Mouse (Mus musculus) neutrophil, adult 5-6 weeks (primary cell): ENCODE data around the gene Mrpl39. TPM values are rescaled to one million over a fixed set of nuclear protein-coding genes. Genes with fewer than 3 reads are reported as not detected.

Experiments
- ATAC-seq: fragments of 151-379, 151-347 bp; 2 replicates; pipeline ENCODE4 v1.8.0; 2017; ENCODE audit warnings: mild to moderate bottlenecking, moderate TSS enrichment; ENCODE audit not compliant: insufficient number of reproducible peaks, poor library complexity, low FRiP score, severe bottlenecking; ENCODE audit errors: extremely low read depth
- total RNA-seq: library from RNA; stranded (forward); fragments of 200-1000 nt; gene quantifications from 2 replicates; pipeline ENCODE4 v1.2.3, GENCODE M21; 2017

The Mrpl39 gene
- total RNA-seq, 1 experiment from 2014 or later, result 27.2 TPM

DNA sequence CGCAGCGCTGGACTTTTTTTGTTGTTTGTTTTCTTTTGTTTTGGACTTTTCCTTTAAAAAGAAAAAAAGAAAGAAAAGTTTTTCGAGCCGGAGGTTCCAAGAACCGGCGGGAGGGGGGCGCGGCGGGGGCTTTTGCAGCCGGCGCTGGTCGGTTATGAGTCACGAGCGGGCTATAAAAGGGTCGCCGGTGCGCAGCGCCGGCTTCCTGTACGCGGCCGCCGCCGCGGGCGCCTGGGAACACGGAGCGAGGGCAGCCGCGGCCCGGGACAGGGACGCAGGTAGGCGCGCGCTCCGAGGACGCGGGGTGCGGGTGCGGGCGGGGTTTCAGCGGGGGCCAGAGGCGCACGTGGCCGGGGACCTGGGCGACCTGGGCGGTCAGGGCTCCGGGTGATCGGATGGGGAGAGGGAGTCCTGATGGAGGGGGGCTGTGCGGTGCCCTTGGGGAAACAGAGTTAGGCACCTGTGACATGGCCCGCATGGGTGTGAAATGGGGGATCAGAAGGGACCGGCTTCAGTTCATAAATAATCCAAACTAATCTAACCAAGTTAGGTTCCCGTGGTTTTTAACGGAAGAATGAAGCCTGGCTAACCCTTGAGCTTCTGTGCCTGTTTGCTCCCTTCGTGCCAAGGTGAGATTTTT, 32.3 kb downstream of the Mrpl39 start:
- peak; percentile 57 for ATAC-seq

DNA sequence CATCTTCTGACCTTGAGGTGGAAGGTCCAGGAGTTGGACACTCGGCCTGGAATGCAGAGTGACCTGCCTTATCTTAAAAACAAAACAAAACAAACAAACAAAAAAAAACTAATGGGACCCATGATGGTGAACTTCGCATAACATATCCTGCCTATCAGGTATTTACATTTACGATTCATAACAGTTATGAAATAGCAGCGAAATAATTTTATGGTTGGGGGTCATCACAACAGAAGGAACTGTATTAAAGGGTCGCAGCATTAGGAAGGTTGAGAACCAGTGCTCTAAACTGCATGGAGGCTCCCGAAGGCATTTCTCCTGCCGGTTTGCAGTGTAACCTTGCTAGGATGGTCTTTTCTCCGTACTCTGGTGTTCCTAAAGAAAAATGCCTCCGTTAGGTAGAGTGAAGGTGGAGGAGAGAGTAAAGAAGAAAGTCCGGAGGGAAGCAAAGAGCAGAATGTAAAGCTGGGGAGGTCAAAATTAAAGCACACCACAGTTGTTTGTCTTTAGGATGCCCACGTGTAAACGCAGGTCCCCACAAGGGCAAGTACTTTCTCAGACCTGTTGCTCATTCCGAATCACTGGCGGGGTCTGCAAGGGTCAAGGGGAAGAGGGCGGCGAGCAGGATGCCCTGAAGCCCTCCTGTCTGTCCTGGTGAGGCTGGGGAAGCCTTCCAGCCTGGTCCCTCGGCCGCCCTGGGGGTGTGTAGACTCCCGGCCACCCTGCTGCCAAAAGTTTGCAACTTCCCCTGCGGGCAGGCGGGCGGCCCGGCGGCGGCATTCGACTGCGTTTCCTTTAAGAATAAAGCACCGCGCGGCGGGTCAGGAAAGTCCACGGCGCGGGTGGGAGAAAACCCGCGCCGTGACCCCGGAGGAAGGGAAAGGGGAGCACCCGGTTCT, 33.1 kb downstream of the Mrpl39 start:
- peak; percentile 53 for ATAC-seq

DNA sequence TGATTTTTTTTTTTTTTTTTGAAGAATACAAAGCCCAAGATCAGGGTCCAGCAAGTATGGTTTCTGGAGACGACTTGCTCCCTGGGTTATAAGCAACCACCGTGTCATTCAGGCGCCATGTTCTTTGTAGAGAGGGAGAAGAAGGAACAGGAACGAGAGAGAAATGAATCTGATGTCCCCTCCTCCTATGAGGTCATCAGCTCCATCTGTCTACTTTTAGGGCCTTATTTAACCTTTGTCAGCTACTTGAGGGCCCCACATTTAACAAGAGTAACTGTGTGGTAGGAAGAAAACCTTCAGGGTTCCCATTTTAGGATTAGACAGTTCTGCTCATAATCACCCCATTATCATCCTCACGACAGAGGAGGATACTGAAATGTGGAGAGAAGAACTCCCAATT, 34.5 kb downstream of the Mrpl39 start:
- ATAC-seq, result no peak

DNA sequence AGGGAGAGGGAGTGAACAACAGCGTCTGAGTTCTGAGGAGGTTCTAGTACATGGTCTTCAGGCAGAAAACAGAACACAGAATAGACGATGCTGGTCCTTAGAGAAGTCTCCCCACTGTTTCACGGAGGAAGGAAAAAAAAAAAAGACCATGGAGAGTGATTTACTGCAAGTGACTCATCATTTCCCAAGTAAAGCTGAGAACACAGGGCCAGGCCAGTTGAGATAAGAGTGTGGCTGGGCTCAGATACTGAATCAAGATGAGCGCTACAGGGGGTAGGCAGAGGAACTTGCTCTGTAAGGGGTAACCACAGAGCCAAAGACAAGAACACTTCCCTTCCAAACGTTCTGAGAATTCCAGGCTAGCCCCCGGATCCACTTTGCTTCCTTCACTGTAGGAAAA, 36.8 kb downstream of the Mrpl39 start:
- ATAC-seq, result no peak

DNA sequence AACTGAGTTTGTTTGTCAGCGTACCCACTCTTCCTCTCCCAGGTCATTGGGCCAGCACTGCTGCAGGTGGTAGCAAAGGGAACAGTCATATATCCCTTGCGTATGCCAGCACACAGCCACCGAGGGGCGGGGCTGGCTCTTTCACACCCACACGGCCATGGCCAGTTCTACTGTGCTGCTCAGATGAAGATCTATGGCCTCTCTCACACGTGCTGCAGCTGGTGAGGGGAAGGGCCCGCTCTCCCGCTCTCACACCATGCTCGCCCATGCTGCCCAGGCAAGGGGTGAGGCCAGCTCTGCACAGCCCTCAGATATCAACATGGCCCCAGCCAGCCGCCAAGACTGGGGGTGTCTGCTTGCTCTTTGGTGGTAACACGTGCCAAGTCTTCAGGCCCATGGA, 39.4 kb downstream of the Mrpl39 start:
- no peak for ATAC-seq

DNA sequence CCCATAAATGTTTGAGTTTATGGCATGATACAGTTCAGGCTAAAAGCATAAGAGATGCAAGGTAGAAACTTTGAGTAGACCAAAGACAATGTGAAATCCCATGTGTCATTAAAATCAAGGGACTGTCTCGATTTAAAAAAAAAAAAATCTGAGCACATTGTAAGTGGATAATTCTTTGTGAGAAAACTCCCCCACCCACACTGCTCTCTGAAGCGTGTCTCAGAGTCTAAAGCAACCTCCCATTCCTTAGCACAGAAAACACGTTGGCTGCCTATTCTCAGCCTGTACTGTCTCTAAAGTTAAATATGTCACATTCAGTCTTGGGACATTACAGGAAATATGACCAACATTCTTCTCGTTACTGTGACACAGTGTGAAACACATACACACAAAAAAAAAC, 53.6 kb downstream of the Mrpl39 start:
- ATAC-seq, result peak; percentile 46; the same call in 1 of the 2 replicates

DNA sequence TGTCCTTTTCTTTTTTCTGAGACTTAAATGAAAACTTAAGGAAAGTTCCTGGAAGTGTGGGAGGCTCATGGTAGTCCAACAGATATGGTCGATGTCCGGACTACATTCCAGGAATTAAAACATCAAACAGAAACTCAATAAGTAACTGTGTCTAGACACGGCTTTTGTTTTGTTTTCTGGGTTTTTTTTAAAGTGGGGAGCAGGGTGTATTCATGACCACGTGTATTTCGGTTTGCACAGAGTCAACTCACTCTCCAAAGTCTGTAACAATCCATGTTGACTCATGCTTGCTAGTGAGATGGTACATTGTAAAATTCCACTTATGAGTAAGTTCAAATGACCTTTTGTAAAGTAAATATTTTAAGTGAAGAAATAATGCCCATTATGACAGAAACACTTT, 54.8 kb downstream of the Mrpl39 start:
- no peak for ATAC-seq

DNA sequence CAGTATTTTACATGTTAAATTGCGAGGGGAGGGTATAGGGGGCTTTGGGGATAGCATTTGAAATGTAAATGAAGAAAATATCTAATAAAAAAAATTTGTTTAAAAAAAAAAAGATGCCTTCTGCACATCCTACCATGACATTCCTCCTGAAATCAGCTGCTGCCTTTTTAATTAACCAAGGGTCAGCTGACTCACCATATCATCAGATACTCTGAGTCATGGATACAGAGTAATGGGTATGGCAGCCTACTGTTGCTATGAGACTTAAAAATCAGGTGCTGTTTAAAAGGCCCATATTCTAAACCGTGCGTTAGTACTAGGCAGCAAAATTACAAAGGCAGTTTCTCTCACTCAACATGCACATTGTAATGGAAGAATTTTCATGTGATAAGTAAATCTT, 58.2 kb downstream of the Mrpl39 start:
- ATAC-seq, result no peak

Other genes starting within 250 kb of the Mrpl39 start
- gene A730009L09Rik, start 220.6 kb downstream of the Mrpl39 start, total RNA-seq, result not detected in 2 replicates
- gene Jam2, start 38.4 kb upstream of the Mrpl39 start, total RNA-seq, result not detected in 2 replicates
- 63.4 and 74.1 TPM in 2 replicates for gene Gabpa, start 99.2 kb upstream of the Mrpl39 start, total RNA-seq
- gene Atp5j, start 99.9 kb upstream of the Mrpl39 start, total RNA-seq, result 91.5 and 129 TPM in 2 replicates